Mouse (Mus musculus) naive thymus-derived CD4-positive, alpha-beta T cell, adult 2 months (primary cell): ENCODE data around the gene Afg3l1.
A peak's percentile ranks its signal among the peaks of the same experiment; 100 is the strongest.
"Not testable (repeated sequence)": the region's sequence is repeated elsewhere in the genome, so short reads cannot be mapped to it uniquely, and the experiment has no call there.

Source experiments
- DNase-seq: peaks from one replicate; pipeline ENCODE4 v3.0.0-alpha.2; 2011; ENCODE audit warnings: low read depth

Gene Afg3l1

GRCm38 (mm10) chr8:123477737-123478258 lies at the start of gene Afg3l1:
TSS of gene Afg3l1 (plus strand) at chr8:123477903.
- peak; percentile 94 for DNase-seq

- DNase-seq: no peak
These were observed 49.3 kb upstream of the Afg3l1 start for GRCm38 (mm10) chr8:123428343-123428893.

- no peak for DNase-seq
These were observed 48.6 kb upstream of the Afg3l1 start for GRCm38 (mm10) chr8:123428939-123429721.

GRCm38 (mm10) chr8:123429722-123430013 lies 48.0 kb upstream of the Afg3l1 start:
- DNase-seq: not testable (repeated sequence)

- not testable (repeated sequence) for DNase-seq
These were observed 46.8 kb upstream of the Afg3l1 start for GRCm38 (mm10) chr8:123430936-123431335.

- no peak for DNase-seq
These were observed 45.9 kb upstream of the Afg3l1 start for GRCm38 (mm10) chr8:123431616-123432365.

GRCm38 (mm10) chr8:123432381-123432780 lies 45.3 kb upstream of the Afg3l1 start:
- DNase-seq: no peak

- DNase-seq: not testable (repeated sequence)
These were observed 44.3 kb upstream of the Afg3l1 start for GRCm38 (mm10) chr8:123433241-123433974.

- DNase-seq: no peak
These were observed 35.9 kb upstream of the Afg3l1 start for GRCm38 (mm10) chr8:123441788-123442187.

- no peak for DNase-seq
These were observed 35.4 kb upstream of the Afg3l1 start for GRCm38 (mm10) chr8:123442351-123442750.

GRCm38 (mm10) chr8:123442871-123443575 lies 34.7 kb upstream of the Afg3l1 start:
- peak; percentile 96 for DNase-seq

GRCm38 (mm10) chr8:123443576-123443921 lies 34.2 kb upstream of the Afg3l1 start:
- DNase-seq: no peak

GRCm38 (mm10) chr8:123444131-123444530 lies 33.6 kb upstream of the Afg3l1 start:
- no peak for DNase-seq

- DNase-seq: no peak
These were observed 31.7 kb upstream of the Afg3l1 start for GRCm38 (mm10) chr8:123445981-123446380.

GRCm38 (mm10) chr8:123446799-123447198 lies 30.9 kb upstream of the Afg3l1 start:
- no peak for DNase-seq

- DNase-seq: no peak
These were observed 26.9 kb upstream of the Afg3l1 start for GRCm38 (mm10) chr8:123450783-123451182.

- DNase-seq: not testable (repeated sequence)
These were observed 26.0 kb upstream of the Afg3l1 start for GRCm38 (mm10) chr8:123451747-123452146.

GRCm38 (mm10) chr8:123452149-123452548 lies 25.6 kb upstream of the Afg3l1 start:
- DNase-seq: no peak

- no peak for DNase-seq
These were observed 24.4 kb upstream of the Afg3l1 start for GRCm38 (mm10) chr8:123453291-123453690.

- DNase-seq: no peak
These were observed 23.8 kb upstream of the Afg3l1 start for GRCm38 (mm10) chr8:123453951-123454350.

GRCm38 (mm10) chr8:123454559-123454958 lies 23.1 kb upstream of the Afg3l1 start:
- no peak for DNase-seq

GRCm38 (mm10) chr8:123463651-123464050 lies 14.1 kb upstream of the Afg3l1 start:
- DNase-seq: no peak
